In the genomic region with DNA sequence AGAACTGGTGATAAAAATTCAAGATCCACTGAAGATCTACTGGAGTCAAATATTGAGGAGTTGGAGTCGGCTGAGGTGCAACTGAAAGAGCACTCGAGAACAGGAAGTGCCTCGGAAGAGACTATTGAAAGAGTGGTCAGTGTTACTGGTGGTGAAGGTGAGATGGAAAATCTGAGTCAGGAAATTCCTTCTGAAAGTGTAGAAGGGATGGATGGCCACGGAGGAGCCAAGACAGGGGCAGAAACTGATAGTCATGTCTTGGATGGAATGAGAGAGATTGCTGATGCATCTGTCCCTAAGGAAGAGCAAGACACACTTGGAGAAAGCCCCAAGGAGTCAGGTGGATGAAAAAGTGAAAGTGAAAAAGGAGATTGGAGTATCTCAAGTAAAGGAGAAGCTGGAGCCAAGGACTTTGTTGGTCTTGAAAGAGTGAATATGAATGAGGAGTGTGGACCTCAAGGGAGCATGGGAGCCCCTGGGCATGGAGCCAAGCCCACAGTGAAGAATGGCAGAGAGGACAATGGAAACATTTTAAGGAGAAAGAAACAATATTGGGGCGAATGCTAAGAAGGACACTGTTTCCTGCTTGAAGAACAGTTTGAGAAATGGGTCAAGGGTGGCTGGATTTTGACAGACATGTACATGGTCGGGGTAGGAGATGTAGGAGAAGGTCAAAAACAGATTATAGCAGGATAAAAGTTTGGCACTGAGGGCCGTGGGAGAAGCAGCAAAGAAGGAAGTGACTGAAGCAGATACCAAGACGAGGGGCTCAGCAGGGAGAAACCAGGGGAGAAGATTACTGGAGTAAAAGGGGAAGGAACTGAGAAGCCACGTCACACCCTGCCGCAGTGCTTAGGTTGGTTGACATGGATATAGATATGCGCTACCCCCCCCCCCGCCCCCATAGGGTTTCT, we compare ENCODE assay signal across 12 mouse cellular contexts. TPM values are rescaled to one million over a fixed set of nuclear protein-coding genes. Genes with fewer than 3 reads are reported as not detected.
DNase-seq lines count a peak whose midpoint lies in the region; ATAC-seq and TF ChIP-seq lines count a peak whose summit lies in the region.
"Had no signal": no experiment of that assay in that cellular context is flagged by ENCODE, and none has a peak within 500 bp of the region (broad histone marks: within the 10 kb centered on the region; RNA-seq: fewer than 3 reads in every experiment).

No protein-coding gene starts in this region.

- no peaks in the 10 kb centered on the region for H3K27me3 ChIP-seq in heart, embryonic 15.5 days
- no peaks in the 10 kb centered on the region for H3K27me3 ChIP-seq in heart, embryonic 11.5 days (ENCODE audit: control insufficient read depth, insufficient read depth, low read length)

- peak overlapping the region; percentile 87 for H3K4me2 ChIP-seq in heart, embryonic 15.5 days
- no peak overlapping the region for H3K4me2 ChIP-seq in heart, embryonic 11.5 days
- H3K4me2 ChIP-seq: midbrain, embryonic 11.5 days had no signal

- H3K9ac ChIP-seq in heart, embryonic 15.5 days, result no peak overlapping the region
- no peak overlapping the region for H3K9ac ChIP-seq in heart, embryonic 11.5 days (ENCODE audit: low read depth, low read length)

- no peak for ATAC-seq in heart, embryonic 15.5 days (replicated peaks; ENCODE audit: insufficient number of reproducible peaks, insufficient read depth, low FRiP score, low read depth)
- no peak for ATAC-seq in heart, embryonic 11.5 days (replicated peaks; ENCODE audit: insufficient number of reproducible peaks, low FRiP score, low TSS enrichment)
- peak; percentile 74 for ATAC-seq in megakaryocyte, adult 5-6 weeks (ENCODE audit: poor library complexity, severe bottlenecking)

- DNase-seq in 416B (ENCODE audit: low read depth) (peak; percentile 92), adipocyte (ENCODE audit: low spot score) (no peak)
- peak; percentile 55 for DNase-seq in brain, embryonic 14.5 days (ENCODE audit: low read depth)
- DNase-seq in adrenal gland, postnatal 4 days (ENCODE audit: low spot score in 2 of 2), result no peak
- DNase-seq in right cerebral cortex, adult 2 months (ENCODE audit: low spot score in 2 of 2), result no peak
- DNase-seq: layer of hippocampus, adult 9-11 months; right cerebral cortex, postnatal 4 days had no signal

- no peak for TF ChIP-seq POLR2A in brain, embryonic 14.5 days (IDR thresholded peaks at IDR 0.05; ENCODE audit: borderline replicate concordance, extremely low read depth, insufficient read depth, insufficient read length, poor library complexity, severe bottlenecking)

- H3K36me3 ChIP-seq in heart, embryonic 15.5 days, result no peaks in the 10 kb centered on the region
- H3K36me3 ChIP-seq in heart, embryonic 11.5 days (ENCODE audit: control insufficient read depth, insufficient read depth, low read length), result no peaks in the 10 kb centered on the region

- no peak for TF ChIP-seq CTCF in brain, embryonic 14.5 days (IDR thresholded peaks at IDR 0.05; ENCODE audit: borderline replicate concordance, extremely low read depth, insufficient read depth, insufficient read length)

- H3K4me3 ChIP-seq in heart, embryonic 15.5 days, result no peak overlapping the region
- no peak overlapping the region for H3K4me3 ChIP-seq in heart, embryonic 11.5 days (ENCODE audit: low read depth, low read length)

- WGBS in heart, embryonic 15.5 days, result 60% methylated on average over 12 of the region's 12 CpGs
- 73% methylated on average over 12 of the region's 12 CpGs for WGBS in heart, embryonic 11.5 days (ENCODE audit: insufficient replicate concordance)

- peak overlapping the region; percentile 2; the same call in 1 of the 2 replicates for H3K27ac ChIP-seq in heart, embryonic 15.5 days
- H3K27ac ChIP-seq in heart, embryonic 11.5 days (ENCODE audit: low read depth, low read length), result no peak overlapping the region

- H3K9me3 ChIP-seq in heart, embryonic 15.5 days (replicated peaks), result no peaks in the 10 kb centered on the region
- H3K9me3 ChIP-seq in heart, embryonic 11.5 days (replicated peaks; ENCODE audit: control insufficient read depth, low read length), result no peaks in the 10 kb centered on the region

- H3K4me1 ChIP-seq in heart, embryonic 15.5 days (replicated peaks), result peaks cover 29% of the 10 kb centered on the region
- H3K4me1 ChIP-seq in heart, embryonic 11.5 days (ENCODE audit: control insufficient read depth, insufficient read depth, low read length), result peaks cover 11% of the 10 kb centered on the region

RNA-seq across cellular contexts. Expression of a gene that starts 2.0 kb away (rescaled TPM):
- 15.8 and 17.6 TPM in 2 replicates for polyA plus RNA-seq in heart, embryonic 15.5 days (2015; fragmentation: Nextera tagmentation; extraction: Ambion mirVana)
- 14.0 and 16.7 TPM in 2 replicates for polyA plus RNA-seq in heart, embryonic 11.5 days (2014; fragmentation: Nextera tagmentation; extraction: Ambion mirVana)
- 92.3 and 123 TPM in 2 replicates for polyA plus RNA-seq in brain, embryonic 14.5 days (2012; rRNA removed)
- 2.7 and 4.8 TPM in 2 replicates for total RNA-seq in megakaryocyte, adult 5-6 weeks (2015)
- 1.5 and 3.0 TPM in 2 replicates for total RNA-seq in megakaryocyte, adult 5-6 weeks (2017)
- 10 to 100 TPM; 15.1 to 16.0 TPM for total RNA-seq in adrenal gland, postnatal 4 days (2021)

RNA-seq across cellular contexts. Expression of a gene that starts 8.8 kb away (rescaled TPM):
- polyA plus RNA-seq in heart, embryonic 15.5 days (2015; fragmentation: Nextera tagmentation; extraction: Ambion mirVana), result 0.14 and 0.16 TPM in 2 replicates
- not detected in 2 replicates for polyA plus RNA-seq in heart, embryonic 11.5 days (2014; fragmentation: Nextera tagmentation; extraction: Ambion mirVana)
- polyA plus RNA-seq in brain, embryonic 14.5 days (2012; rRNA removed), result 2.5 and 4.7 TPM in 2 replicates
- 1.8 and 2.1 TPM in 2 replicates for total RNA-seq in megakaryocyte, adult 5-6 weeks (2015)
- 0.49 and 1.5 TPM in 2 replicates for total RNA-seq in megakaryocyte, adult 5-6 weeks (2017)
- total RNA-seq in adrenal gland, postnatal 4 days (2021), result 1 to 10 TPM; 3.0 to 3.5 TPM
- polyA plus RNA-seq: embryonic facial prominence, embryonic 14.5 days; midbrain, embryonic 11.5 days had no signal

RNA-seq across cellular contexts. Expression of a gene that starts 22.1 kb away (rescaled TPM):
- 1,578 and 1,766 TPM in 2 replicates for polyA plus RNA-seq in heart, embryonic 15.5 days (2015; fragmentation: Nextera tagmentation; extraction: Ambion mirVana)
- 2,455 and 2,528 TPM in 2 replicates for polyA plus RNA-seq in heart, embryonic 11.5 days (2014; fragmentation: Nextera tagmentation; extraction: Ambion mirVana)
- polyA plus RNA-seq in brain, embryonic 14.5 days (2012; rRNA removed), result 1,637 and 1,665 TPM in 2 replicates
- total RNA-seq in megakaryocyte, adult 5-6 weeks (2015), result 2,162 and 2,175 TPM in 2 replicates
- total RNA-seq in megakaryocyte, adult 5-6 weeks (2017), result 1,771 and 1,778 TPM in 2 replicates
- 100 to 1,000 TPM; 789 to 859 TPM for total RNA-seq in adrenal gland, postnatal 4 days (2021)

RNA-seq across cellular contexts. Expression of a gene that starts 24.1 kb away (rescaled TPM):
- 33.8 and 48.7 TPM in 2 replicates for polyA plus RNA-seq in heart, embryonic 15.5 days (2015; fragmentation: Nextera tagmentation; extraction: Ambion mirVana)
- 32.2 and 40.0 TPM in 2 replicates for polyA plus RNA-seq in heart, embryonic 11.5 days (2014; fragmentation: Nextera tagmentation; extraction: Ambion mirVana)
- polyA plus RNA-seq in brain, embryonic 14.5 days (2012; rRNA removed), result 46.4 and 73.2 TPM in 2 replicates
- total RNA-seq in megakaryocyte, adult 5-6 weeks (2015), result 16.2 and 16.6 TPM in 2 replicates
- 9.2 and 13.8 TPM in 2 replicates for total RNA-seq in megakaryocyte, adult 5-6 weeks (2017)
- total RNA-seq in adrenal gland, postnatal 4 days (2021), result 10 to 100 TPM; 24.9 to 29.8 TPM

RNA-seq across cellular contexts. Expression of a gene that starts 38.6 kb away (rescaled TPM):
- polyA plus RNA-seq in heart, embryonic 15.5 days (2015; fragmentation: Nextera tagmentation; extraction: Ambion mirVana), result 65.6 and 95.4 TPM in 2 replicates
- polyA plus RNA-seq in heart, embryonic 11.5 days (2014; fragmentation: Nextera tagmentation; extraction: Ambion mirVana), result 72.2 and 72.5 TPM in 2 replicates
- 47.7 and 58.5 TPM in 2 replicates for polyA plus RNA-seq in brain, embryonic 14.5 days (2012; rRNA removed)
- total RNA-seq in megakaryocyte, adult 5-6 weeks (2015), result 0.42 and 1.2 TPM in 2 replicates
- 1.2 TPM in 1 of 2 replicates, not detected in the other for total RNA-seq in megakaryocyte, adult 5-6 weeks (2017)
- 10 to 100 TPM; 80.0 to 88.0 TPM for total RNA-seq in adrenal gland, postnatal 4 days (2021)

Comparison
In these comparisons a context has a peak if more than half of its experiments do, and no peak if none do; other contexts are left out.
1. DNase-seq: peak in 416B (single experiment) and brain, embryonic 14.5 days (single experiment); none in adipocyte (single experiment), adrenal gland, postnatal 4 days (0 of 2) and right cerebral cortex, adult 2 months (0 of 2).